Mouse (Mus musculus): ENCODE measurements around the gene 4430402I18Rik.

GRCm38 (mm10) chr19:28990194-28990589 is 22.6 kb upstream of the 4430402I18Rik start, which contains the start of gene Cdc37l1:
- TF ChIP-seq CTCF (IDR thresholded peaks at IDR 0.05) (peak; percentile 6; the same call in 1 of the 2 replicates), EP300 (IDR thresholded peaks at IDR 0.05; ENCODE audit: insufficient read depth, low read depth, low read length) (peak; percentile 70; the same call in 1 of the 2 replicates)

Measured in heart, adult 2 months (tissue).